Mouse (Mus musculus) heart, adult 8-10 months (tissue): ENCODE results near the gene Mylpf. TPM values are rescaled to one million over a fixed set of nuclear protein-coding genes. Genes with fewer than 3 reads are reported as not detected.
A peak's percentile ranks its signal among the peaks of the same experiment; 100 is the strongest.
"Not testable (repeated sequence)": the region's sequence is repeated elsewhere in the genome, so short reads cannot be mapped to it uniquely, and the experiment has no call there.

Source experiments
- DNase-seq: peaks from one replicate; pipeline ENCODE4 v3.0.0; 2022; ENCODE audit warnings: low spot score
- total RNA-seq, 4 experiments: library from RNA; stranded (reverse); gene quantifications; 2 replicates each; pipeline ENCODE4 v1.2.4; 2022

Mylpf gene
- total RNA-seq, 4 experiments from 2014 or later: 6.2 to 14.1 (median 8.2) TPM

GRCm38 (mm10) chr7:127225147-127225995 is 16.7 kb downstream of the Mylpf start:
- no peak for DNase-seq

- DNase-seq: peak; percentile 61
Observed at GRCm38 (mm10) chr7:127228615-127229303, 20.1 kb downstream of the Mylpf start.

- no peak for DNase-seq
Observed at GRCm38 (mm10) chr7:127231376-127231775, 22.7 kb downstream of the Mylpf start.

GRCm38 (mm10) chr7:127231826-127232621 is 23.3 kb downstream of the Mylpf start:
- DNase-seq: no peak

GRCm38 (mm10) chr7:127232622-127233367 is 24.1 kb downstream of the Mylpf start, which contains the start of the genes Zfp553 and Sept1:
Gene Zfp553, plus strand, starts transcription at chr7:127233061.
Gene Sept1, minus strand, starts transcription at chr7:127233130.
- DNase-seq: peak; percentile 74

- DNase-seq: no peak
Observed at GRCm38 (mm10) chr7:127233368-127233749, 24.7 kb downstream of the Mylpf start.

GRCm38 (mm10) chr7:127233765-127234164 is 25.1 kb downstream of the Mylpf start:
- DNase-seq: no peak

GRCm38 (mm10) chr7:127234777-127235176 is 26.1 kb downstream of the Mylpf start:
- DNase-seq: no peak

GRCm38 (mm10) chr7:127243361-127243867 is 34.7 kb downstream of the Mylpf start:
- no peak for DNase-seq

- DNase-seq: peak; percentile 90
Observed at GRCm38 (mm10) chr7:127243870-127244657, 35.4 kb downstream of the Mylpf start, which contains the start of gene Zfp771. Gene Zfp771, plus strand, starts transcription at chr7:127244274.

GRCm38 (mm10) chr7:127244658-127245510 is 36.2 kb downstream of the Mylpf start:
- no peak for DNase-seq

- not testable (repeated sequence) for DNase-seq
Observed at GRCm38 (mm10) chr7:127250511-127250910, 41.8 kb downstream of the Mylpf start.

GRCm38 (mm10) chr7:127252414-127252813 is 43.7 kb downstream of the Mylpf start:
- DNase-seq: no peak

GRCm38 (mm10) chr7:127253341-127253740 is 44.7 kb downstream of the Mylpf start:
- DNase-seq: no peak

GRCm38 (mm10) chr7:127253821-127254769 is 45.4 kb downstream of the Mylpf start:
- DNase-seq: peak; percentile 91

- no peak for DNase-seq
Observed at GRCm38 (mm10) chr7:127255008-127255407, 46.3 kb downstream of the Mylpf start.

GRCm38 (mm10) chr7:127255965-127256364 is 47.3 kb downstream of the Mylpf start:
- DNase-seq: no peak

GRCm38 (mm10) chr7:127256518-127256917 is 47.8 kb downstream of the Mylpf start:
- no peak for DNase-seq
